Mouse (Mus musculus): ENCODE data around the gene Tmem132c. TPM values are rescaled to one million over a fixed set of nuclear protein-coding genes. Genes with fewer than 3 reads are reported as not detected.

Tmem132c gene
- polyA plus RNA-seq, 1 experiment from 2014 or later = 30.6 TPM

DNA sequence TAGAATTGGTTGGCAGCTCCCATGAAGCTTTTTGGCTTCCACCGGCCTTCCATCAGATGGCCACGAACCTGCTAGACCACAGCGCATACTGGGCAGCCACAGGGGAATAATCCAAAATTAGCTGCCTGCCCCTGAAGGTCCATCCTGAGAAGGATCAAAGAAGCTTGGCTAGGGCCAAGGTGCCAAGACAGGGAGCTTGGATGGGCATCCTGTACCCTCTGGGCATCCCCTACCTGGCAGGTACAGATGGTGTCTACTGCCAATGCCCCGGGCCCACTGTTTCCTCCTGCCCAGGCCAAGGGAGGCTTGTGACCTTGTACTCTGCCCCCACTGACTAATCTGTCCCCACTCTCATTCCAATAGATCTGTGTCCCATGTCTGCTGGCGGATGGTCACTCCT lies 195.2 kb downstream of the Tmem132c start:
- Histone ChIP-seq H3K9ac (no peak overlapping the region), H3K27ac (no peak overlapping the region), H3K9me3 (replicated peaks) (no peaks in the 10 kb centered on the region; the same call in 1 of the 2 replicates), H3K4me1 (peaks cover under 1% of the 10 kb centered on the region), H3K4me2 (replicated peaks) (no peak overlapping the region), H3K27me3 (no peaks in the 10 kb centered on the region; the same call in 1 of the 2 replicates), H3K36me3 (no peaks in the 10 kb centered on the region), H3K4me3 (no peak overlapping the region)
- no peak for ATAC-seq (ENCODE audit: low FRiP score)
- 93% methylated on average over 5 of the region's 5 CpGs for WGBS

DNA sequence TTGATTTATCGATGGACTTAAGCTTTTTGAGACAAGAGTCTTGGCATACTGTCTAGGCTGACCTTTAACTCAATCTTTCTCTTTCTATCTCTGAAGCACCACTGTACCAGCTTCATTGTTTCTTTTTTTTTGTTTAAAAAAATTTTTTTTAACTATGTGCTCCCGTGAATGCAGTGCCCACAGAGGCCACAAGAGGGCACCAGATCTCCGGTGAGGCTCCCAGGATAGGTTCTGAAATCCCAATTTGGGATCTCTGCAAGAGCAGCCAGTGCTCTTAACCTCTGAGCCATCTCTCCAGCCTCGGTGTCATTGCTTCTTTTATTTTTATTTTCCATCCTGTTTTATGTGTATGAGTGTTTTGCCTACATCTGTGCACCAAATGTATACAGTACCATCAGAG lies 197.0 kb downstream of the Tmem132c start:
- no peaks in the 10 kb centered on the region; the same call in 1 of the 2 replicates for H3K9me3 ChIP-seq (replicated peaks)
- no peak overlapping the region for H3K4me3 ChIP-seq
- no peak overlapping the region for H3K27ac ChIP-seq
- ATAC-seq (ENCODE audit: low FRiP score) = no peak
- H3K9ac ChIP-seq = no peak overlapping the region
- H3K36me3 ChIP-seq = no peaks in the 10 kb centered on the region
- no peak overlapping the region for H3K4me2 ChIP-seq (replicated peaks)
- 92% methylated on average over 4 of the region's 4 CpGs for WGBS
- H3K4me1 ChIP-seq = peaks cover 8% of the 10 kb centered on the region
- H3K27me3 ChIP-seq = no peaks in the 10 kb centered on the region; the same call in 1 of the 2 replicates

DNA sequence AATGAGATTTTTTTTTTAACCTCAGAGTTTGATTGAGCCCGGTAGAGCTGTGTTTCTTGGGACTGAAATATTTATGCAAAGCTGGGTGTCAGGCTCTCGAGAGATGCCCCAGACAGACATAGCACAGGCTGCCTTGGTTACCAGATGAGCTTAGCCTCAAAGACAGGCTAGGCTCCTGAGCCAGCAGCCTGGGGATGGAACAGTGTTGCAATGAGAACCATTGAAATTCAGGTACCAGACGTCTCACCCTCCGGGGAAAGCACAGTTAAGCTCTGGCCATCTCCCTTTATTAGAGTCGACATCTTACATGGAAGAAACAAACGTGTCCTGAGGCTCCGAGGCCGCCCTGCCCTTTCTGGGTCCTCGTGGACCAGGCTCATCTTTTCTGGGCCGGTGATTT lies 200.4 kb downstream of the Tmem132c start:
- H3K9ac ChIP-seq = no peak overlapping the region
- no peak overlapping the region for H3K27ac ChIP-seq
- H3K27me3 ChIP-seq = no peaks in the 10 kb centered on the region; the same call in 1 of the 2 replicates
- 33% methylated on average over 10 of the region's 10 CpGs for WGBS
- H3K4me2 ChIP-seq (replicated peaks) = no peak overlapping the region
- H3K4me3 ChIP-seq = no peak overlapping the region
- H3K9me3 ChIP-seq (replicated peaks) = no peaks in the 10 kb centered on the region; the same call in 1 of the 2 replicates
- peaks cover 8% of the 10 kb centered on the region for H3K4me1 ChIP-seq
- no peaks in the 10 kb centered on the region for H3K36me3 ChIP-seq
- peak; percentile 60; the same call in 1 of the 2 replicates for ATAC-seq (ENCODE audit: low FRiP score)

DNA sequence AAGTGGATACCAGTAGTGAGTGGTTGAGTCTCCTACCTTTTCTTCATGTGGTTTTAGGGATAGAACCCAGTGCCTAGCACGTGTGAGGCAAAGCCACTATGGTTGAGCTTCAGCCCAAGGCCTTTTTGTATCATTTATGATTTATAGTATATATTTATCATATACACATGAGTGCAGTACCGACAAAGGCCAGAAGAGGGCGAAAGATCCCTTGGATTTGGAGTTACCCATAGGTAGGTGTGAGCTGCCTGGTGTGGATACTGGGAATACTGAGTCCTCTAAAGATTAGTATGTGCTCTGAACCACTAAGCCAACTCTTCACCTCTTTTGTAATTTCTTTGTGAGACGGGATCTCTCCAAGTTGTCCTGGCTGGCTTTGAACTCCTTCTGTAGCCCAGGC lies 212.0 kb downstream of the Tmem132c start:
- Histone ChIP-seq H3K4me3 (no peak overlapping the region), H3K9me3 (replicated peaks) (no peaks in the 10 kb centered on the region), H3K9ac (no peak overlapping the region), H3K27ac (no peak overlapping the region), H3K4me1 (no peaks in the 10 kb centered on the region), H3K4me2 (replicated peaks) (no peak overlapping the region), H3K36me3 (no peaks in the 10 kb centered on the region), H3K27me3 (no peaks in the 10 kb centered on the region)
- 32% methylated on average over 4 of the region's 4 CpGs for WGBS
- ATAC-seq (ENCODE audit: low FRiP score) = no peak

- H3K4me2 ChIP-seq (replicated peaks) = no peak overlapping the region
- H3K27me3 ChIP-seq = no peaks in the 10 kb centered on the region
- 82% methylated on average over 7 of the region's 7 CpGs for WGBS
- H3K9ac ChIP-seq = no peak overlapping the region
- H3K27ac ChIP-seq = no peak overlapping the region
- H3K4me3 ChIP-seq = no peak overlapping the region
- ATAC-seq (ENCODE audit: low FRiP score) = no peak
- no peaks in the 10 kb centered on the region for H3K36me3 ChIP-seq
- no peaks in the 10 kb centered on the region for H3K9me3 ChIP-seq (replicated peaks)
- H3K4me1 ChIP-seq = no peaks in the 10 kb centered on the region
These were observed 212.5 kb downstream of the Tmem132c start for GRCm38 (mm10) chr5:127454068-127454467.

DNA sequence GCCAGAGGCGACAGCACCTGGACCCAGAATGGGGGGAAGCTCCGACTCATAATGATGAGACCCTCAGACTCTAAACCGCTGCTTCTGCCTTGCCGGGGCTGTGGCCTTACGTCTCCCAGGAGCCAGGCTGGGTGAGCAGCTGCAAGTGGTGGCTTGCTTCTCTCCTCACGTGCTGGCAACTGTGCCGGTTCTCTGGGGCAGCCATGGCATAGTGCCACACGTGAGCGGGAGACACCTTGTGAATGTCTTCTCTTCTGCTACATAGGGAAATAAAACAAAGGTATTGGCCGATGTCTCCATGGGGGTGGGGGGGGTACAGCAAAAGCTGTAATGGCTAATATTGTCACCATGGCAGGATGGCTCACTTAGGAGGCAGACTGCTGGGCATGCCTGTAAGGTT lies 214.5 kb downstream of the Tmem132c start:
- WGBS = 86% methylated on average over 10 of the region's 10 CpGs
- no peak overlapping the region for H3K9ac ChIP-seq
- H3K9me3 ChIP-seq (replicated peaks) = no peaks in the 10 kb centered on the region
- no peak overlapping the region for H3K4me3 ChIP-seq
- H3K4me1 ChIP-seq = no peaks in the 10 kb centered on the region
- no peaks in the 10 kb centered on the region for H3K36me3 ChIP-seq
- no peak overlapping the region for H3K27ac ChIP-seq
- no peak overlapping the region for H3K4me2 ChIP-seq (replicated peaks)
- no peak for ATAC-seq (ENCODE audit: low FRiP score)
- no peaks in the 10 kb centered on the region for H3K27me3 ChIP-seq

GRCm38 (mm10) chr5:127468151-127468550 lies 226.5 kb downstream of the Tmem132c start:
- no peaks in the 10 kb centered on the region for H3K9me3 ChIP-seq (replicated peaks)
- no peak overlapping the region for H3K27ac ChIP-seq
- 47% methylated on average over 5 of the region's 5 CpGs for WGBS
- no peak overlapping the region for H3K9ac ChIP-seq
- H3K27me3 ChIP-seq = peaks cover 10% of the 10 kb centered on the region
- ATAC-seq (ENCODE audit: low FRiP score) = no peak
- H3K36me3 ChIP-seq = no peaks in the 10 kb centered on the region
- H3K4me1 ChIP-seq = no peaks in the 10 kb centered on the region
- H3K4me2 ChIP-seq (replicated peaks) = no peak overlapping the region
- no peak overlapping the region for H3K4me3 ChIP-seq

DNA sequence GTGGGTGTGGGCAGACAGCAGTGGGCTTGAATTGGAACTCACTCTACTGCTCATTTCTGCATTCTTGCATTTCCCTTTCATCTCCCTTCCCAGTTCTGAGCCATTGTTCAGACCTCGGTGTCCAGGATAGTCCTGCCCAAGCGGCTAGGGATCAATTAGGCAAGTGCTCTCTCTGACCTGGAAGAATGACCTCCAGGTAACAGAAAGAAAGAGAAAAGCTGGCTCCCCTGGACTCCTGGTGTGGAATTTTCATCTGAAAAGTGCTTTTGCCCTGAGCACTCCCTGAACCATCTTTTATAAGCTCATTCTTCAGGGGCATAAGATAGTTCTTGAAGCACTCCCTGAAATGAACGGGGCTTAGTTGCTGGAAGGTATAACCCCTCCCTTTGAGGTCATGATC lies 228.7 kb downstream of the Tmem132c start:
- ATAC-seq (ENCODE audit: low FRiP score) = no peak
- 18% methylated on average over 3 of the region's 3 CpGs for WGBS

GRCm38 (mm10) chr5:127471902-127472301 lies 230.3 kb downstream of the Tmem132c start:
- H3K36me3 ChIP-seq = no peaks in the 10 kb centered on the region
- no peak overlapping the region for H3K4me2 ChIP-seq (replicated peaks)
- H3K9ac ChIP-seq = no peak overlapping the region
- H3K27me3 ChIP-seq = peaks cover 10% of the 10 kb centered on the region
- no peaks in the 10 kb centered on the region for H3K9me3 ChIP-seq (replicated peaks)
- no peak for ATAC-seq (ENCODE audit: low FRiP score)
- H3K27ac ChIP-seq = no peak overlapping the region
- H3K4me1 ChIP-seq = no peaks in the 10 kb centered on the region
- H3K4me3 ChIP-seq = no peak overlapping the region
- WGBS = 62% methylated on average over 5 of the region's 5 CpGs

More for the DNA sequence above, 228.7 kb downstream of the Tmem132c start:
- Histone ChIP-seq H3K27ac (no peak overlapping the region), H3K4me1 (no peaks in the 10 kb centered on the region), H3K9me3 (replicated peaks) (no peaks in the 10 kb centered on the region), H3K27me3 (peaks cover 10% of the 10 kb centered on the region), H3K9ac (no peak overlapping the region), H3K4me2 (replicated peaks) (no peak overlapping the region), H3K36me3 (no peaks in the 10 kb centered on the region), H3K4me3 (no peak overlapping the region)

DNA sequence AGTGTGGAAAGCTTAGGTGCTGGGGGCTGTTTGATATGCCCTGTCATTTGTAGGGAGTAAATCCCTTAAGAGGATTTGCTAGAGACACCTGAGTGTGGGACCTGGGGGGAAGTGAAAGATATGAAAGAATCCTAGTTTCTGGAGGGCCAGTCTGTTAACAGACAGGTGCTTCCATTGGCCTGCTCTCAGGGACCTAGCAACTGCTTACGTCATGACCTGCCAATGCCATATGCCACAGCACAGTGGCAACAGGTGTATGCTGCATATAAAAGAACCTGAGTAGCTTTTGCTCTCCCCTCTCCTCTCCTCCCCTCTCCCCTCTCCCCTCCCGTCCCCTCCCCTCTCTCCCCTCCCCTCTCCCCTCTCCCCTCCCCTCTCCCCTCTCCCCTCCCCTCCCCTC lies 232.1 kb downstream of the Tmem132c start:
- no peak overlapping the region for H3K4me2 ChIP-seq (replicated peaks)
- WGBS = 44% methylated on average over 2 of the region's 2 CpGs
- H3K4me3 ChIP-seq = no peak overlapping the region
- H3K9me3 ChIP-seq (replicated peaks) = no peaks in the 10 kb centered on the region
- H3K27me3 ChIP-seq = peaks cover 10% of the 10 kb centered on the region
- no peak for ATAC-seq (ENCODE audit: low FRiP score)
- no peak overlapping the region for H3K9ac ChIP-seq
- H3K4me1 ChIP-seq = peaks cover 12% of the 10 kb centered on the region
- H3K27ac ChIP-seq = no peak overlapping the region
- no peaks in the 10 kb centered on the region for H3K36me3 ChIP-seq

DNA sequence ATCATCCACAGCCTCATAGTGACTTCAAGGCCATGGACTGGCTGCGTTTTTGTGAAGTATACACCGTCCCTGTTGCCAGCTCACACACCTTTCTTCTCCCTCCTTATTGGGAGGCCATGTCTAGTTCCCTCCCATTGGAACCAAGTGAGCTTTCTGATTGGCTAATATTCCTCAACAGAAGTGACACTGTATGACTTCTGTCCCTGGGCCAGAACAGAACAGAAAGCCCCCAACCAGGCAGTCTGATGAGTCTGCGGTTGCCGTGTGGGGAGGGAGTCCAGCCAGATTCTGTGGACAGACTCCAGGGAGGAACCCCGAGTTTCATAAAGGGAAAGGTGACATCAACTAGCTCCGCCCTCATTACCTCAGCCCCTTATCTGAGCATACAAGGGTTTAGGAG lies 233.2 kb downstream of the Tmem132c start:
- 86% methylated on average over 6 of the region's 6 CpGs for WGBS
- Histone ChIP-seq H3K4me3 (no peak overlapping the region), H3K9me3 (replicated peaks) (no peaks in the 10 kb centered on the region), H3K27ac (no peak overlapping the region), H3K4me1 (peaks cover 20% of the 10 kb centered on the region), H3K27me3 (peaks cover 15% of the 10 kb centered on the region), H3K4me2 (replicated peaks) (no peak overlapping the region), H3K36me3 (no peaks in the 10 kb centered on the region), H3K9ac (no peak overlapping the region)
- no peak for ATAC-seq (ENCODE audit: low FRiP score)

GRCm38 (mm10) chr5:127477790-127478189 lies 236.2 kb downstream of the Tmem132c start:
- peaks cover 8% of the 10 kb centered on the region; the same call in 1 of the 2 replicates for H3K27me3 ChIP-seq
- peak overlapping the region; percentile 24; the same call in 1 of the 2 replicates for H3K4me2 ChIP-seq (replicated peaks)
- ATAC-seq (ENCODE audit: low FRiP score) = peak; percentile 35; the same call in 1 of the 2 replicates
- no peaks in the 10 kb centered on the region for H3K9me3 ChIP-seq (replicated peaks)
- no peak overlapping the region for H3K27ac ChIP-seq
- WGBS = 15% methylated on average over 9 of the region's 9 CpGs
- no peak overlapping the region for H3K4me3 ChIP-seq
- no peaks in the 10 kb centered on the region for H3K36me3 ChIP-seq
- no peak overlapping the region for H3K9ac ChIP-seq
- peaks cover 20% of the 10 kb centered on the region for H3K4me1 ChIP-seq

- H3K27me3 ChIP-seq = peaks cover 8% of the 10 kb centered on the region; the same call in 1 of the 2 replicates
- H3K4me2 ChIP-seq (replicated peaks) = peak overlapping the region; percentile 24; the same call in 1 of the 2 replicates
- H3K4me1 ChIP-seq = peaks cover 20% of the 10 kb centered on the region
- WGBS = 16% methylated on average over 11 of the region's 11 CpGs
- H3K36me3 ChIP-seq = no peaks in the 10 kb centered on the region
- H3K9me3 ChIP-seq (replicated peaks) = no peaks in the 10 kb centered on the region
- H3K4me3 ChIP-seq = no peak overlapping the region
- peak; percentile 51 for ATAC-seq (ENCODE audit: low FRiP score)
- H3K27ac ChIP-seq = no peak overlapping the region
- no peak overlapping the region for H3K9ac ChIP-seq
These were observed 236.7 kb downstream of the Tmem132c start for GRCm38 (mm10) chr5:127478322-127478721.
